Mouse (Mus musculus): ENCODE results near the gene Thnsl1. TPM values are rescaled to one million over a fixed set of nuclear protein-coding genes. Genes with fewer than 3 reads are reported as not detected.
A peak's percentile ranks its signal among the peaks of the same experiment; 100 is the strongest.
"Not testable (repeated sequence)": the region's sequence is repeated elsewhere in the genome, so short reads cannot be mapped to it uniquely, and the experiment has no call there.

Gene Thnsl1
- polyA plus RNA-seq, 1 experiment from 2014 or later = 6.2 TPM

DNA sequence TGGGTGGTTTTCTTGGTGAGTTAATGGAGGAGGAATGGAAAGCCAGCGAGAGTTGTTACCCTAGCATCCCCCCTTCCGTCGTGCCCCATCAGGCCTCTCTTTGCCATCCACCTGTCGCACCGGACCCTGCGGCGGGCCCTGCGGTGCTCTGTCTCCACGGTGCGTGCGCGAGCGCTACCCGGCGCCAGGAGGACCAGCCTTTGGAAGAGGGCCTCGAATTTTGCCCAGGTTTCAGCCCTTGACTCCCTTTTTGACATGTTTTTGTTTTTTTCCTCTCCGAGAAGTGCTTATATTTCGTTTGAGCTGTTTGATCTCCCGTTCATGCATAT lies 271 bp downstream of the Thnsl1 start:
- H3K4me3 ChIP-seq = peak overlapping the region; percentile 65
- no peak overlapping the region for H3K27ac ChIP-seq
- ATAC-seq (ENCODE audit: low FRiP score, low read depth) = peak; percentile 88
- H3K36me3 ChIP-seq = no peaks in the 10 kb centered on the region
- H3K4me1 ChIP-seq = peaks cover 10% of the 10 kb centered on the region
- H3K9ac ChIP-seq = peak overlapping the region; percentile 66
- 1% methylated on average over 18 of the region's 19 CpGs for WGBS
- H3K9me3 ChIP-seq = no peaks in the 10 kb centered on the region
- H3K4me2 ChIP-seq (replicated peaks) = peak overlapping the region; percentile 74
- no peaks in the 10 kb centered on the region for H3K27me3 ChIP-seq

DNA sequence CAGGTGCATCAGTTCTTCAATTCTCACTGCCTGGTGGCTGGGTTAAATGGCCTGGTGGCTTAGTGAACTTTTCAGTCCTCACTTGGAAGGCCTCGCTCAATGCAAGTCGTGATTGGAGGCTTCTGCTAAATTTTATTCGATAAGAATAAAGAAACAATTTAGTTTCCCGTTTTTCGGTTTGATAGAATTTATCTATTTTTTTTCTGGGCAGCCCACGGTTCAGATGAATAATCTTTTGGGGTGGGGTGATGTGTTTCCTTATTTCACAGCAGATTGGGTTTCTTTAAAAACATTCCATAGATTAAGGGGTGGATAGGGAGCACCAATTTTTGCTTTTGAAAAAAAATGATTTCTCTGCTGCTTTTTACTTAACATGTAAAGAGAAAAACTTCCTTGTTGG lies 754 bp downstream of the Thnsl1 start:
- ATAC-seq (ENCODE audit: low FRiP score, low read depth) = no peak
- Histone ChIP-seq H3K27me3 (no peaks in the 10 kb centered on the region), H3K9me3 (no peaks in the 10 kb centered on the region), H3K9ac (peak overlapping the region; percentile 66), H3K4me3 (peak overlapping the region; percentile 65), H3K4me2 (replicated peaks) (peak overlapping the region; percentile 74), H3K27ac (no peak overlapping the region), H3K4me1 (peaks cover 10% of the 10 kb centered on the region), H3K36me3 (no peaks in the 10 kb centered on the region)
- 58% methylated on average over 6 of the region's 6 CpGs for WGBS

DNA sequence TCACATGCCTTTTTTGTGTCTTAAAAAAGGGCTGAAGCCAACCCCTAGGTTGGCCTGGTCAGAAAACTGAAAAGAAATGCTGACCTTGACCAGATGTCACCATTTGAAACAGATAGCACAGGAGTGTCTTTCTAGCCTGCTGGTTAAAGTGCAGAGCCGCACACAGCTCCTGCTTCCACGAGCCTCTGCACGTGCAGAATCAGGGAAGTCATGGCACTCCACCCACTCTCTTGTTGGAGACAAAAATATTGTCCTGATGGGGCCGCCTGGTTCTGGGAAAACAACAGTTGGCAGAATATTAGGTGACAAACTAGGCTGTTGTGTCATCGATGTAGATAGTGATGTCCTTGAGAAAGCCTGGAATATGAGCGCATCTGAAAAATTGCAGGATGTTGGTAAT lies 5.8 kb downstream of the Thnsl1 start:
- Histone ChIP-seq H3K27ac (no peak overlapping the region), H3K4me1 (peaks cover 3% of the 10 kb centered on the region; the same call in 1 of the 2 replicates), H3K36me3 (0 out of 2 replicates have a peak, but pooled peaks cover 5% of the 10 kb centered on the region), H3K4me2 (replicated peaks) (no peak overlapping the region), H3K9ac (no peak overlapping the region), H3K27me3 (no peaks in the 10 kb centered on the region), H3K4me3 (no peak overlapping the region), H3K9me3 (no peaks in the 10 kb centered on the region)
- 84% methylated on average over 6 of the region's 6 CpGs for WGBS
- ATAC-seq (ENCODE audit: low FRiP score, low read depth) = no peak

DNA sequence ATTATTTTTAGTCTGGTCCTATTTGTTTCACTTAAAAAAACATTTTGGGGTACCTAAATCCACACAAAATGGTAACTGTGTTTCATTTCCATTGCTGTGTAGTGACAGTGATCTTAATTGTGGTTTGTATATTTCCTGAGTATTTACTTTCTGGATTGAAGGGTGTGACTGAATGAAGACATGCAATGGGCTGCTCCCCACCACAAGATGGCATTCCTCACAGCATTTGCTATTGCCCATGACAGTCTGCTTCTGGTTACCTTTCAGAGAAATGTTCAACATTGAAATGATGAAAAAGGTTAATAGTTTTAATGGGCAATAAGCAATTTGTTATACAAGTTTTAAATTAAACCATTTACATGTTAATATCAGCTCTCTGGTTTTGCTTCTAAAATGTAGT lies 8.8 kb downstream of the Thnsl1 start:
- Histone ChIP-seq H3K9ac (no peak overlapping the region), H3K4me3 (no peak overlapping the region), H3K4me2 (replicated peaks) (no peak overlapping the region), H3K4me1 (no peaks in the 10 kb centered on the region), H3K9me3 (no peaks in the 10 kb centered on the region), H3K27me3 (no peaks in the 10 kb centered on the region), H3K27ac (no peak overlapping the region), H3K36me3 (0 out of 2 replicates have a peak, but pooled peaks cover 5% of the 10 kb centered on the region)
- ATAC-seq (ENCODE audit: low FRiP score, low read depth) = no peak

DNA sequence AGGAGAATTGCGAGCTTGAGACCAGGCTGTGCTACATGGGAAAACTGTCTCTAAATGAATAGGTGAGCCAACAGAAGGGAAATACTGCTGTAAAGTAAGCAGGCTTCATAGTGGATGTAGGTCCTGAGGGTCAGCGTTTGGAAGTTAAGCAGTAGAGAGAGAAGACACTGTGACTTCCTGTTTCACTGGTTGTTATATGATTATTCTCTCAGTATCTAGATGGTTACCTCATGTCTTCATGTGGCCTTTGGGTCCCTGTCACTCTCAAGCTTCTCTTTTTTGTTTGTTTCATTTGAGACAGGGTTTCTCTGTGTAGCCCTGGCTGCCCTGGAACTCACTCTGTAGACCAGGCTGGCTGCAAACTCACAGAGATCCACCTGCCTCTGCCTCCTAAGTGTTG lies 9.8 kb downstream of the Thnsl1 start:
- H3K36me3 ChIP-seq = 0 out of 2 replicates have a peak, but pooled peaks cover 5% of the 10 kb centered on the region
- no peaks in the 10 kb centered on the region for H3K4me1 ChIP-seq
- no peaks in the 10 kb centered on the region for H3K27me3 ChIP-seq
- H3K9me3 ChIP-seq = no peaks in the 10 kb centered on the region
- no peak overlapping the region for H3K4me2 ChIP-seq (replicated peaks)
- no peak overlapping the region for H3K4me3 ChIP-seq
- no peak overlapping the region for H3K27ac ChIP-seq
- WGBS = 88% methylated on average over 2 of the region's 2 CpGs
- no peak for ATAC-seq (ENCODE audit: low FRiP score, low read depth)
- H3K9ac ChIP-seq = no peak overlapping the region

DNA sequence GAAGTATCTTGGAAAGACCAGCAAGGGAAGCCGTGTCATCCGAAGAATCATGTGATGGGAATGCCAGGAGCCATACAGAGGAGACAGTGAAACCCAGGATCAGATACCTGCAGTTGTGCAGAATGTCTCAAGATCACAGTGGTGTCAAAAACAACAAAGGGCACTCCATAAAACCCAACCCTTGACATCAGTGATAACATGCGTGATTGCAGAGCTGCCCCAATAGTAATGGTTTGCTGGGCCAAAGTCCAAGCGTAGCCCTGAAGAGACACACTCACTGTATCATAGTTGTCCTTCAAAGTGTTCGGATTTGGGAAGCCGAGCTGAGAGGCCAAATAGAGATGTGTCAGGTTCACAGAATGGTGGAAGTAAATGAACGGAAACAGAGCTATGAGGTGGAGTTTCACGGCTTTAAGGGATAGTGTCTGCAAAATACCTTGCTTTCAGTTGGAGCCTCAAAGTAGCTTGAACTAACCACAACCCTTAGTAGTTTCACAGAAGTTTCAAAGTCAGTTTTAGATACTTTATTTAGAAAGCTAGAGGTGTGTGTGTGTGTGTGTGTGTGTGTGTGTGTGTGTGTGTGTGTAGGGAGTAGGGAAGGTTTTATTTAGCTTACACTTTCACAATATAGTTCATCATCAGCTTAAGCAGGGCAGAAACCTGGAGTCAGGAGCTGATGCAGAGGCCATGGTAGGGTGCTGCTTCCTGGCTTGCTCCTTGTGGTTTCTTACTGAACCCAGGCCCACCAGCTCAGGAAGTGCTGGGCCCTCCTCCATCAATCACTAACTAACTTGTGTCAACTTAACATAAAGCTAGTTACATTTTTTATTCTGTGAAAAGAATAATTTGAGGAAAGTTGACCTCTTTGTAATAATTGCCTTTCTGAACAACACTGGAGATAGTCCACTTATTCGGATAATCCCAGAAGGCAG lies 17.2 kb downstream of the Thnsl1 start:
- Histone ChIP-seq H3K4me3 (no peak overlapping the region), H3K9ac (no peak overlapping the region), H3K9me3 (no peaks in the 10 kb centered on the region), H3K27ac (no peak overlapping the region), H3K4me1 (no peaks in the 10 kb centered on the region), H3K36me3 (no peaks in the 10 kb centered on the region), H3K4me2 (replicated peaks) (no peak overlapping the region), H3K27me3 (no peaks in the 10 kb centered on the region)
- WGBS = 90% methylated on average over 9 of the region's 9 CpGs
- ATAC-seq (ENCODE audit: low FRiP score, low read depth) = no peak

DNA sequence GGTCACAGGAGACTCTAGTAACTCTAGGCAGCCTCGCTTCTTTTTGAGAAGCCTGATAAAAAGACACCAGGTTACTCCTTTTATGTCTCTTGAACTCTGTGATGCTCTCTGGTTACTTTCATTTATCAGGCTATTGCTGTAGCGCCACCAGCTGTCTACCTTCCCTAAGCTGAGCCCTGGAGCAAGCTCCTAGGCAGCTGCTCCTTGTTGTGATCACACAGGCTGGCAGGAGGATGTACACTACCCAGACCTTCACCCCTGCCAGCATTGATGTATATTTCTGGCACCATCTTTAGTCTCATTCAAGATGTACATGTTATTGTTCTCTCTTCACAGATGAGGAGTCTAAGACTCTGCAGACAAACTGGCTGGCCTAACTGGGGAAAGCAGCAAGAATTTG lies 24.8 kb downstream of the Thnsl1 start:
- ATAC-seq (ENCODE audit: low FRiP score, low read depth) = no peak
- Histone ChIP-seq H3K4me3 (no peak overlapping the region), H3K36me3 (no peaks in the 10 kb centered on the region), H3K27me3 (no peaks in the 10 kb centered on the region), H3K9me3 (no peaks in the 10 kb centered on the region), H3K9ac (no peak overlapping the region), H3K4me2 (replicated peaks) (no peak overlapping the region), H3K4me1 (no peaks in the 10 kb centered on the region), H3K27ac (no peak overlapping the region)
- WGBS = 51% methylated on average over 2 of the region's 2 CpGs

DNA sequence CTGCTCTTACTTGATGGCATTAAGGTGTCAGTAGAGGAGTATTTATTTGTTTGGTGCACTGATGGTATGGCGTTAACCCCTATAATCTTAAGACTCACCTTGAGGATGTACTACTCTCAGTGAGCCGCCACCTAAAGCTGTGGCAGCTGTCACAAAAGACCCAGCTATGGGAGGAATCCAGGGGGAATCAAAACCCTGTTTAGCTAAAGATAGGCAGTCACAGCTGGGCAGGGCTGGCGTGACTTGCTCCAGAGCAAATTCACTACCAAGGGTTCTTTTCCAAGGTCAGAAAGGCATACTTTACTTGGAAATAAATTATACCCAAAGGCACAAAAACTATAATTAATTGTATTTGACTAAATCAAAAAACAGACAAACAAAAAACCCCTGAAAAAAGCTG lies 25.6 kb downstream of the Thnsl1 start:
- 68% methylated on average over 3 of the region's 3 CpGs for WGBS

DNA sequence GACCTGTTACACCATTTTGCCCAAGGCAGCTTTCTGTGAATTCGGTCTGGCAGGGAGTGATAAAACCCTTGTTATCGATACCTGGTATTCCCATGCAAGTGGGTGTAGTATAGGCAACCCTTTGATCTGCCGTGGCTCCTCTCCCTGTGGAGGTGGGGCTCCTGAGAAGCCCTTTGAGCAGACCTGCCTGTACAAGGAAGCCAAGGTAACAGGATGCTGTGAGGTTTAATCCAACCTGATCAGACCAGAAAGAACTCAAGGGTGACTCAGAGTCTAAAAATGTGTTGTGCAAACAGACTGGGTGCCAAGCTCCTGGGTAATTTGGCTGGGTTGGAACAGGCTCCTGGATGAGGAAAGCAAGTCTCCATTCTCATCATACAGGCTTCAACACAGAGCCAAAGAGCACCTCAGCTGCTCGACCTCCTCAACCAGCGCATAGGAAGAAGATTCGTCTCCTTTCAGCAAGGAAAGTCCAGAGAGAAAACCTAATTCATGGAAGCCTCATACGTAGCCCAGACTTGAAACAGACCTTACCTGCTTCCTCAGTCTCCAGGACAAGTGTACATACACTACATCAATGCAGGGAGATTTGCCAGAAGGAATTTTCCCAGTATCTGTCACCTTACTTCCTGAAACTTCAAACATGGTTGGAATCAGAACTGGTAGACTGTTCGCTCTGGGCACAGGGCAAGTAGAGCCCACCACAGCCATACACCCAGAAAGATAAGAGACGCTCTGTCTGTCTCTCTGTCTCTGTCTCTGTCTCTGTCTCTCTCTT lies 29.5 kb downstream of the Thnsl1 start:
- 62% methylated on average over 9 of the region's 9 CpGs for WGBS
- H3K4me2 ChIP-seq (replicated peaks) = no peak overlapping the region; the same call in 1 of the 2 replicates
- no peaks in the 10 kb centered on the region for H3K4me1 ChIP-seq
- H3K9ac ChIP-seq = no peak overlapping the region
- no peaks in the 10 kb centered on the region for H3K27me3 ChIP-seq
- peak; percentile 64; the same call in 1 of the 2 replicates for ATAC-seq (ENCODE audit: low FRiP score, low read depth)
- no peaks in the 10 kb centered on the region for H3K9me3 ChIP-seq
- no peak overlapping the region for H3K4me3 ChIP-seq
- no peak overlapping the region for H3K27ac ChIP-seq
- no peaks in the 10 kb centered on the region for H3K36me3 ChIP-seq

More for the DNA sequence above, 25.6 kb downstream of the Thnsl1 start:
- Histone ChIP-seq H3K9ac (no peak overlapping the region), H3K36me3 (no peaks in the 10 kb centered on the region), H3K4me3 (no peak overlapping the region), H3K27me3 (no peaks in the 10 kb centered on the region), H3K4me1 (no peaks in the 10 kb centered on the region), H3K9me3 (no peaks in the 10 kb centered on the region), H3K4me2 (replicated peaks) (no peak overlapping the region), H3K27ac (no peak overlapping the region)
- 0 out of 2 replicates have a peak, but pooled peaks have one; percentile 37 for ATAC-seq (ENCODE audit: low FRiP score, low read depth)

DNA sequence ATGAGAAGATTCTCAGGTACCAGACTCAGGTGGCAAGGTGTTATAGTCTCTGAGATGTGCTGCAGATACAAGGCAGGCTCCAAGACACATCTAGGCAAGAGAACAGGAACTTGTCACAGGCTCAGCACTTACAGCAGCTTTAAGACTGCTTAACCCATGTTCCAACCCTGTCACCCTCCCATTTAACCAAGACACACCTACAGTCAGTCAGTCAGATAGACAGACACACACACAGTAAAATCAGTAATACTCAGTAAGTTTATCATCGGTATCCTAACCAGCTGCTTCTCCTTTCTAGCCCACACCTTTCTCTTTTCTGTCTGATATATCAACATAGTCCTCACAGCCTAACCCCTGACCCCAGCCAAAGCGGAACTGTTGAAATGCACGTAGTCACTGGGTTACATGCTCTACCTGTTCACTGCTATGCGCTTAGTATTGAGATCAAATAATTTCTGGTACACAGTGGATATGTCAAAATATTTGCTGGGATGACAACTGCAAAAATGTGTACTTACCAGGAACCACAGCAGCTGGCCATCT lies 30.4 kb downstream of the Thnsl1 start:
- Histone ChIP-seq H3K27ac (no peak overlapping the region), H3K27me3 (no peaks in the 10 kb centered on the region), H3K4me2 (replicated peaks) (no peak overlapping the region), H3K4me1 (no peaks in the 10 kb centered on the region), H3K36me3 (no peaks in the 10 kb centered on the region), H3K4me3 (no peak overlapping the region), H3K9ac (no peak overlapping the region), H3K9me3 (no peaks in the 10 kb centered on the region)
- 94% methylated on average over 4 of the region's 4 CpGs for WGBS
- no peak for ATAC-seq (ENCODE audit: low FRiP score, low read depth)

DNA sequence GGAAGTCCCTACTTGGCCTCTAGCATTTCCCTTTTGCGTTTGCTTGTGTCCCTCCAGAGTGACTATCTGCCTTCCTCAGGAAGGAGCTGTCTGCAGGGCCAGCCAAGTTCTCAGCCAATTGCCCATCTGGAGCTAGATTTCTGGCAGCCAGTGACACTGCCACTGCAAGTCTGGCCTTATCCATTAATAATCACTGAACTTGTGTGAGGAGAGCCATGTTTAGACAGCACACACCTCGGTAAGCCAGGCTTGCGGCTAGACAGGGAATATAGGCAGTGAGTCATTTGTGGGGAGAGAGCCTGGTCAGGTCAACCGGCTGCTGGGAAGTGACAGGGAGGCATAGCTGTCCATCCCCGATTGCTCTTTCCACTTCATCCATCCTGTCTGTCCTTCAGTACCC lies 31.3 kb downstream of the Thnsl1 start:
- H3K4me2 ChIP-seq (replicated peaks) = no peak overlapping the region
- H3K9me3 ChIP-seq = no peaks in the 10 kb centered on the region
- WGBS = 65% methylated on average over 5 of the region's 5 CpGs
- H3K4me3 ChIP-seq = no peak overlapping the region
- H3K4me1 ChIP-seq = no peaks in the 10 kb centered on the region
- H3K27ac ChIP-seq = no peak overlapping the region
- ATAC-seq (ENCODE audit: low FRiP score, low read depth) = no peak
- H3K27me3 ChIP-seq = no peaks in the 10 kb centered on the region
- H3K36me3 ChIP-seq = no peaks in the 10 kb centered on the region
- H3K9ac ChIP-seq = no peak overlapping the region

DNA sequence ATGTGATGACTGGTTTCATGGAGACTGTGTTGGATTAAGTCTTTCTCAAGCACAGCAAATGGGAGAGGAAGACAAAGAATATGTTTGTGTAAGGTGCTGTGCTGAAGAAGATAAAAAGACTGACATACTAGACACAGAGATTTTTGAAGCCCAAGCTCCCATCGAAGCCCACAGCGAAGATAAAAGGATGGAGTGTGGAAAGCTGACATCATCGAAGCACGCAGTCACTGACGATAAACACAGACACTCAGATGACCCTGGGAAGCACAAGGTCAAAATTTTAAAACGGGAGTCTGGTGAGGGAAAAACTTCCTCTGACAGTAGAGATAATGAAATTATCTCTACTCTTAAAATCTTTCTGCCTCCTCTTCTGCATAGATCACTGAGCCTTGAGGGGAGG lies 38.6 kb downstream of the Thnsl1 start:
- 62% methylated on average over 4 of the region's 6 CpGs for WGBS

More for the DNA sequence above, 38.6 kb downstream of the Thnsl1 start:
- H3K4me3 ChIP-seq; H3K9ac ChIP-seq; H3K4me2 ChIP-seq (replicated peaks); H3K27ac ChIP-seq; ATAC-seq (ENCODE audit: low FRiP score, low read depth); H3K4me1 ChIP-seq; H3K9me3 ChIP-seq; H3K27me3 ChIP-seq; H3K36me3 ChIP-seq: not testable (repeated sequence)

All from limb, embryonic 13.5 days (tissue).